Mouse (Mus musculus): Measurements from ENCODE around the gene Adamtsl1. TPM values are rescaled to one million over a fixed set of nuclear protein-coding genes. Genes with fewer than 3 reads are reported as not detected.

Adamtsl1 gene
- polyA plus RNA-seq, 1 experiment: not detected

- Histone ChIP-seq H3K27ac (ENCODE audit: control insufficient read depth, insufficient read depth, low read depth, low read length, poor library complexity) (no peak overlapping the region), H3K4me1 (ENCODE audit: control insufficient read depth, insufficient read depth, low read length) (no peaks in the 10 kb centered on the region), H3K4me3 (replicated peaks; ENCODE audit: control insufficient read depth, low read depth, low read length) (no peak overlapping the region)
- 73% methylated on average over 2 of the region's 2 CpGs for WGBS
- TF ChIP-seq POLR2A (IDR thresholded peaks at IDR 0.05; ENCODE audit: borderline replicate concordance, control insufficient read depth, low read depth, low read length) (no peak), CTCF (IDR thresholded peaks at IDR 0.05; ENCODE audit: control insufficient read depth, insufficient read depth, low read length) (no peak)
These were observed 859.2 kb downstream of the Adamtsl1 start for GRCm38 (mm10) chr4:86373166-86373565.

- H3K4me1 ChIP-seq (ENCODE audit: control insufficient read depth, insufficient read depth, low read length): no peaks in the 10 kb centered on the region
- 55% methylated on average over 2 of the region's 2 CpGs for WGBS
- no peak overlapping the region for H3K27ac ChIP-seq (ENCODE audit: control insufficient read depth, insufficient read depth, low read depth, low read length, poor library complexity)
- no peak overlapping the region for H3K4me3 ChIP-seq (replicated peaks; ENCODE audit: control insufficient read depth, low read depth, low read length)
- TF ChIP-seq CTCF (IDR thresholded peaks at IDR 0.05; ENCODE audit: control insufficient read depth, insufficient read depth, low read length): no peak
- TF ChIP-seq POLR2A (IDR thresholded peaks at IDR 0.05; ENCODE audit: borderline replicate concordance, control insufficient read depth, low read depth, low read length): no peak
These were observed 869.2 kb downstream of the Adamtsl1 start for GRCm38 (mm10) chr4:86383124-86383523.

GRCm38 (mm10) chr4:86385121-86385520 is 871.1 kb downstream of the Adamtsl1 start:
- no peak for TF ChIP-seq CTCF (IDR thresholded peaks at IDR 0.05; ENCODE audit: control insufficient read depth, insufficient read depth, low read length)
- no peak overlapping the region for H3K4me3 ChIP-seq (replicated peaks; ENCODE audit: control insufficient read depth, low read depth, low read length)
- WGBS: 82% methylated on average over 6 of the region's 6 CpGs
- no peak overlapping the region for H3K27ac ChIP-seq (ENCODE audit: control insufficient read depth, insufficient read depth, low read depth, low read length, poor library complexity)
- H3K4me1 ChIP-seq (ENCODE audit: control insufficient read depth, insufficient read depth, low read length): no peaks in the 10 kb centered on the region

GRCm38 (mm10) chr4:86388430-86388829 is 874.5 kb downstream of the Adamtsl1 start:
- 82% methylated on average over 5 of the region's 5 CpGs for WGBS
- H3K27ac ChIP-seq (ENCODE audit: control insufficient read depth, insufficient read depth, low read depth, low read length, poor library complexity): no peak overlapping the region; the same call in 1 of the 2 replicates
- no peak overlapping the region for H3K4me3 ChIP-seq (replicated peaks; ENCODE audit: control insufficient read depth, low read depth, low read length)

GRCm38 (mm10) chr4:86391176-86391575 is 877.2 kb downstream of the Adamtsl1 start:
- 60% methylated on average over 3 of the region's 3 CpGs for WGBS
- H3K27ac ChIP-seq (ENCODE audit: control insufficient read depth, insufficient read depth, low read depth, low read length, poor library complexity): no peak overlapping the region
- H3K4me1 ChIP-seq (ENCODE audit: control insufficient read depth, insufficient read depth, low read length): no peaks in the 10 kb centered on the region
- TF ChIP-seq CTCF (IDR thresholded peaks at IDR 0.05; ENCODE audit: control insufficient read depth, insufficient read depth, low read length) (no peak), POLR2A (IDR thresholded peaks at IDR 0.05; ENCODE audit: borderline replicate concordance, control insufficient read depth, low read depth, low read length) (no peak)
- H3K4me3 ChIP-seq (replicated peaks; ENCODE audit: control insufficient read depth, low read depth, low read length): no peak overlapping the region

More at GRCm38 (mm10) chr4:86388430-86388829, 874.5 kb downstream of the Adamtsl1 start:
- TF ChIP-seq CTCF (IDR thresholded peaks at IDR 0.05; ENCODE audit: control insufficient read depth, insufficient read depth, low read length): no peak
- TF ChIP-seq POLR2A (IDR thresholded peaks at IDR 0.05; ENCODE audit: borderline replicate concordance, control insufficient read depth, low read depth, low read length): no peak
- H3K4me1 ChIP-seq (ENCODE audit: control insufficient read depth, insufficient read depth, low read length): no peaks in the 10 kb centered on the region

GRCm38 (mm10) chr4:86395636-86396035 is 881.7 kb downstream of the Adamtsl1 start:
- no peak for TF ChIP-seq POLR2A (IDR thresholded peaks at IDR 0.05; ENCODE audit: borderline replicate concordance, control insufficient read depth, low read depth, low read length)
- TF ChIP-seq CTCF (IDR thresholded peaks at IDR 0.05; ENCODE audit: control insufficient read depth, insufficient read depth, low read length): no peak
- Histone ChIP-seq H3K27ac (ENCODE audit: control insufficient read depth, insufficient read depth, low read depth, low read length, poor library complexity) (no peak overlapping the region), H3K4me1 (ENCODE audit: control insufficient read depth, insufficient read depth, low read length) (no peaks in the 10 kb centered on the region), H3K4me3 (replicated peaks; ENCODE audit: control insufficient read depth, low read depth, low read length) (no peak overlapping the region)
- 71% methylated on average over 6 of the region's 6 CpGs for WGBS

- TF ChIP-seq POLR2A (IDR thresholded peaks at IDR 0.05; ENCODE audit: borderline replicate concordance, control insufficient read depth, low read depth, low read length) (no peak), CTCF (IDR thresholded peaks at IDR 0.05; ENCODE audit: control insufficient read depth, insufficient read depth, low read length) (no peak)
- WGBS: 49% methylated on average over 7 of the region's 7 CpGs
- no peak overlapping the region for H3K27ac ChIP-seq (ENCODE audit: control insufficient read depth, insufficient read depth, low read depth, low read length, poor library complexity)
- no peak overlapping the region for H3K4me3 ChIP-seq (replicated peaks; ENCODE audit: control insufficient read depth, low read depth, low read length)
- H3K4me1 ChIP-seq (ENCODE audit: control insufficient read depth, insufficient read depth, low read length): no peaks in the 10 kb centered on the region
These were observed 882.8 kb downstream of the Adamtsl1 start for GRCm38 (mm10) chr4:86396672-86397288.

GRCm38 (mm10) chr4:86397470-86397869 is 883.5 kb downstream of the Adamtsl1 start:
- 52% methylated on average over 2 of the region's 2 CpGs for WGBS

GRCm38 (mm10) chr4:86401116-86401515 is 887.1 kb downstream of the Adamtsl1 start:
- 60% methylated on average over 3 of the region's 3 CpGs for WGBS
- Histone ChIP-seq H3K27ac (ENCODE audit: control insufficient read depth, insufficient read depth, low read depth, low read length, poor library complexity) (no peak overlapping the region), H3K4me3 (replicated peaks; ENCODE audit: control insufficient read depth, low read depth, low read length) (no peak overlapping the region), H3K4me1 (ENCODE audit: control insufficient read depth, insufficient read depth, low read length) (no peaks in the 10 kb centered on the region)
- no peak for TF ChIP-seq CTCF (IDR thresholded peaks at IDR 0.05; ENCODE audit: control insufficient read depth, insufficient read depth, low read length)
- TF ChIP-seq POLR2A (IDR thresholded peaks at IDR 0.05; ENCODE audit: borderline replicate concordance, control insufficient read depth, low read depth, low read length): no peak

More at GRCm38 (mm10) chr4:86397470-86397869, 883.5 kb downstream of the Adamtsl1 start:
- Histone ChIP-seq H3K4me3 (replicated peaks; ENCODE audit: control insufficient read depth, low read depth, low read length) (no peak overlapping the region), H3K27ac (ENCODE audit: control insufficient read depth, insufficient read depth, low read depth, low read length, poor library complexity) (no peak overlapping the region), H3K4me1 (ENCODE audit: control insufficient read depth, insufficient read depth, low read length) (no peaks in the 10 kb centered on the region)
- TF ChIP-seq CTCF (IDR thresholded peaks at IDR 0.05; ENCODE audit: control insufficient read depth, insufficient read depth, low read length) (no peak), POLR2A (IDR thresholded peaks at IDR 0.05; ENCODE audit: borderline replicate concordance, control insufficient read depth, low read depth, low read length) (no peak)

Measured in bone marrow, adult 2 months (tissue).